Mouse (Mus musculus): ENCODE data around the gene Pitpnm3. TPM values are rescaled to one million over a fixed set of nuclear protein-coding genes. Genes with fewer than 3 reads are reported as not detected.

The Pitpnm3 gene
- polyA plus RNA-seq, 1 experiment from 2014 or later: 0.05 TPM

DNA sequence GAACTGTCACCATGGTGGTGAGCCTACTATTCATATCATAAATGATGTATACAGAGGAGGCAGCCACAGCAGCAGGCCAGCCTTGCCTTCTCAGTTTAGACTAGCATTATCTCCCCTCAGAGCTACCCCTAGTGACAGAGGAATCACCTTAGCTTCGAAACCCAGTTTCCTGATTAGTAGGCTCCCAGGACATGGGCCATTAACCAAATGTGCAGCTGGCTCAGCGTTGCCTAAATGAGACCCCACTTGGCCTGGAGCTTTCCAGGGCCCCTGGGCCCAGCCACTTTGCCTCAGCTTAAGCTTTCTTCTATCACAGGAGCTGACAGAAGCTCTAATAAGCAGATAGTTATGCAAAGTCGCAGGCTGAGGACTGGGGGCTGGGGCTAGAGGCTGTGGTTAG lies 39.6 kb downstream of the Pitpnm3 start:
- no peak for DNase-seq (ENCODE audit: low spot score)

DNA sequence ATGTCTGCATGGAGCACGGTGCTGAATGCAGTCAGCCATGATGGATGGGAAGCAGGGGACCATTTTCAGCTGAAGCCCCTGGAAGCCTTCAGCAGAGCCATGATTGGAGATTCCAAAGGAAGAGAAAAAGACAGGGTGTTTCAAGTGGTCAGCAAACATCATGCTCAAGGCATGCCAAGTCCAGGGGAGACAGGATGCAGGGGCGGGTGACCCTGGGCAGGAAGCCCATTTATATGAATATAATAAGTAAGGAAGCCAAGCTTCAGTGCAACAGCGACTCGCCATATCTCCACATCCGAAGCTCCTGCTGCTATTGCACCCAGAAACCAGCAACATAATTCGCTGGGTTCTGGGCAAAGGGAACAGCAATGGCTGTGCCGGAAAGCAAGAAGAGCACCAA lies 41.1 kb downstream of the Pitpnm3 start:
- DNase-seq (ENCODE audit: low spot score): no peak

DNA sequence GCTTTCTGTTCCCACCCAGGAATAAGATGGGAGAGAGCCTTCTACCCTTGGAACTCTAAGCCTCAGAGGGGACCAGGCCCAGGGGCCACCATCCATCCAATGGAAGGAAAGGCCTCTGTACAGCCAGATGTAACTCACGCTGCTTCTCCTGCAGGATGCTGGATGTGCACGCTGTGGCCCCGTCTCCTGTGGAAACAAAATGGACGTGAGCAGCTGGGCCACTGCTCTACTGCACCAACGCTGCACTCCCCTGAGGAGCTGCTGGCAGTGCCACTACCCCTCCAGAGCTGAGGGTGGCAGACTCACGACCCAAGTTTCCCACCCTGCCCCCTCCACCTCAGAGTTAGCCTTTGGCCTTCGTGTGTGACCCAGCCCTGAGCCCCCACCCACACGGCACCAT lies 43.2 kb downstream of the Pitpnm3 start:
- no peak for DNase-seq (ENCODE audit: low spot score)

DNA sequence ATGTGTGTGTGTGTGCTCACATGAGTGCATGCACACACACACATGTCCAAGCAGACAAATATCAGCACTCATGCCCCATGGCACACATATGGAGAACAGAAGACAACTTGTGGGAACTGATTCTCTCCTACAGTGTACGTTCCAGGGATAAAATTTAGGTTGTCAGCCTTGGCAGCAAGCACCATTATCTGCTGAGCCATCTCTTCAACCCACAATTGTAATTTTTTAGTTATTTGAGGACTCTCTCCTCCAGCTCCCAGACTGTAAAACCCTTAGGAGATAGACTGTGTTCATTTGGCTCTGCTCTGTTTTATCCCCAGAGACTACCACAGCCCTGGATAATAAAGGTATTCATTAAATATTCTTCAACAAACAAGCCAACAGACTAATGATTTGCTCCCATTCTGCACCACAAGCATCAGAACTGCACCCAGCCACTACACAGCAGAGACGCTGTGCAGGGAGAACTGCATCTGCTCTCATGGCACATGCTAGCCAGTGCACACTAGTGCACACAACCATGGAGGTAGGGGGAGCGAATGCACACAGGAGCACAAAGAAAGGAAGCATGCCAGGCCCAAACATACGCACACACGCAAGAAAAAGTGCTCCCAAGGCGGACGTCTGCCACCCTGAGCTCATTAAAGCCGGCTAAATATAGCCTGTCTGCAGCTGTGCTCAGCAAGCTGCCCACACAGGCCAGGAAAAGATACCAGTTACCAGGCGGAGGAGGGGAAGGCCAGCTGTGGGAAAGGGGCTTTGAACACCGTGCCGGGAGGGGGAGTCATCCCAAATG lies 49.1 kb downstream of the Pitpnm3 start:
- DNase-seq (ENCODE audit: low spot score): no peak

DNA sequence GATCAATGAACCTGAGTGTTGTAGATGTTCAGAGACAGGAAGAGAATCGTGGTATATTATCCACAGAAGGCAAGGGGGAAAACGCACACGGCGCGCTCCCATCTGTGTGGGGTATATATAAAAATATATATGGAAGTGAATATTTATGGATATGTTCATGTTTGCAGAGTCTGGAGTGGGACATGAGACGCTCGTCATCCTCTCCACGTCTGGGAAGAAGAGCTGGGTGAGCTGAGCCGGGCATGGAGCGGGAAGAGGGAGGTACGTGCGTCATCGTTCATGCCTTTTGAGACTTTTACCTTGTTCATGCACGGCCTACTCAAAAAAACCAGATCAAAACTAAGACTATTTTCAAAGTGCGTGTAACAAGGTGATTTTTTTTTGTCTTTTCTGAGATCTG lies 51.2 kb downstream of the Pitpnm3 start:
- no peak for DNase-seq (ENCODE audit: low spot score)

DNA sequence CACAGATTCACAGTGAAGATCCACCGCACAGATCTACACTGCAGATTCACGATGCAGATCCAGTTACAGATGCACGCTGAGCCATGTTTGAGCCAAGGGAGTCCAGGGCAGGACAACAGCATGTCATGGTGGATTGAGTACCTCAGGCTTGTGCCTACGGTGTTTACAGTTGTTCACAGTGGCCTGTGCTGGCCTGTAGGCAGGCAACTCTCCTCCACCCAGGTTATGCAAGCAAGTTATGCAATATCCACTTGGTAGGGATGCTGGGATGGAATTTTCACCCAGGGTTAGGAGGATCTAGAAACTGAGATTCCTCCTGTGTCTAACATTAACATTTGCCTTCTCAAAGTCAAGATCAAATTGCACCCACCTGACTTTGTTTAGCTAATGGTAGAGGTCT lies 53.0 kb downstream of the Pitpnm3 start:
- DNase-seq (ENCODE audit: low spot score): no peak

DNA sequence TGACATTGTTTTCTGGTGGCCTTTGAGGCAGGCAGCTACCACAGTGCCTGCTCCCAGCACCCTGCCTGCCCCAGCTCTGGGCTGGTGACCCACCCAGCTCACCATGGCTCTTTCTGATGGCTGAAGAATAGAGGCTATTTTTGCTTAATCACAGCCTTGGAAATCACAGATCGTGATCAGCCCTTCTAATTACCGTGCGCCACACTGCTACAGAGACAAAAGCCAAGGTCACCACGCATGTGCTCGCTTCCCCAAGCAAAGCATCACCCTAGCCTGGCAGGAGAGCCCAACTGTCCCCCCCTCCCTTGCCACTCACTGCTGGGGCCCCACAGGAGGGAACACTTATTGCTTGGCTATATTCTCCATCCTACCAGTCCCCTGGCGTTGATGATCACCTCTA lies 55.1 kb downstream of the Pitpnm3 start:
- no peak for DNase-seq (ENCODE audit: low spot score)

DNA sequence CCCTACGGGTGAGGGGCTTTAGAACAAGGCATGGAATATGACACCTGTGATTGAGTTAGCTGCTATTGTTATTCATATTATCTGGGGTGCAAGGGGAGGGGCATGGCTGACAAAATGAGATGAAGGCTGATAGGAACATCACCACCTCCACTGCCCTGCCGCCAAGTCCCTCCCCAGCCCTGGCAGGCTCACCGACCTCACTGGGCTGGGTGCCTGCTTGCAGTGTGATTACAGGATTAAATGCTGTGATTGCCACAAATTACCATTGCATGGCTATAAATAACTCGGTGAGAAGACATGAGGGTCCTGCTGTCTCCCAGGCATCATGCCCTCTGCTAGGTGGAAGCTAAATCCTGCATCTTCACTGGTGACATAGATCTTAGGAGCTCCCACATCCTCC lies 56.9 kb downstream of the Pitpnm3 start:
- no peak for DNase-seq (ENCODE audit: low spot score)

DNA sequence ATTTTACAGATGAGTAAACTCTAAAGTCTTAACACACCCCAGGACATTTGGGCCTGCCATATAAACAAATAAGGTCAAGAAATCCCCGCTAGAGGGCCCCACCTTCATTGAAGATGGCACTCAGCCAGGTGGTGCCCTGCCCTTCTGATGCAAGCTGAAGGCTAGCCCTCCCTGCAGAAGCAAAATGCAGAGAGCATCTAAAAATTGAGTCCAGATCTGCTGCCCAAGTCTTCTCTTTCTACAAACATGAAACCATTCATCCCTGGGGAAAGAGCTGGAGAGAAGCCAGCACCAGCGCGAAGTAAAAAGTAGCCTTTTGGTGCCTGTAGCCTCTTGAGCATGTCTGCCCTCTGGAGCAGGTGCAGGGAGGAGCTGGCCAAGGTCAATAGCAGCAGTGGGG lies 57.5 kb downstream of the Pitpnm3 start:
- no peak for DNase-seq (ENCODE audit: low spot score)

DNA sequence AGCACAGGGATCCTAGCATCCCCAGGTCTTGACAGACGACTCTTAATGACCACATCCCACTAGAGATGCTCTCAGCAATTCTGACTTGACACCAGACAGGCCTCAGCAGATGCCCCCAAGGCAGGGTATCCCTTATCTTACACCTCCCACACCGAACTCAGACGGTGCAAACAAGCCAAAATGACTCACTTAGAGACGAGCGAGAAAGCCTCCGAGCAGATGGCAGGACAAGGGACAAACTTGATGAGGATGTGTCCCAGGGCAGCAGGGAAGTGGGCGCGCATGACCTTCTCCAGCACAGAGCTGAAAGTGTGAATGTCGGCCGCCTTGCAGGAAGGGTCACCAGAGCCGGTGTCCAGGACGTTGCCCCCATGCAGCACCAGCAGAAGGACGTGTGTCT lies 61.3 kb downstream of the Pitpnm3 start:
- no peak for DNase-seq (ENCODE audit: low spot score)

DNA sequence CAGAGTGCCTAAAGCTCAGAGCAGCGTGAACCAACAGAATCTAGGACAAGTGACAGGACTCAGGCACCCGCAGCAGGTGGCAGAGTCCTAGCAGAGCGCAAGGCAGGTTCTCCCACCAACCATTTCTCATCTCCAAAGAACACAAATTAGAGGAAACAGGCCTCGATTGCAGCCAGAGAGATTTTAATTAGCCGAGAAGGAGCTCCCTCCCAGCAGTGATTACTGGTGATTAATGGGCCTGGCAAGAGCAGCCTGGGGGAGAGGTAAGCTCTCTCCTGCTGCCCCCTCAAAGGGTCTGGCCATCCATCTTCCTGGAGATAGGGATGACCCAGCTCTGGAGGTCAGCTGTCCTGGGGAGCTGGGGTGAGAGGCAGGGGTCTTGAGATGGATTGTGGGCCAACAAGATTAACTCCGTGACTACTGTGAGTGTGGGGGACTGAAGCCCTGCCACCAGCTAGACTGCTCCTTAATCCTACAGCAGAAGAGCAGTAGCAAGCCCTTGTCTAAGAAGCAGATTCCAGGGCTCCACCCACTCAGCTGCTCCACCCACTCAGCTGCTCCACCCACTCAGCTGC lies 63.2 kb downstream of the Pitpnm3 start:
- DNase-seq (ENCODE audit: low spot score): no peak

DNA sequence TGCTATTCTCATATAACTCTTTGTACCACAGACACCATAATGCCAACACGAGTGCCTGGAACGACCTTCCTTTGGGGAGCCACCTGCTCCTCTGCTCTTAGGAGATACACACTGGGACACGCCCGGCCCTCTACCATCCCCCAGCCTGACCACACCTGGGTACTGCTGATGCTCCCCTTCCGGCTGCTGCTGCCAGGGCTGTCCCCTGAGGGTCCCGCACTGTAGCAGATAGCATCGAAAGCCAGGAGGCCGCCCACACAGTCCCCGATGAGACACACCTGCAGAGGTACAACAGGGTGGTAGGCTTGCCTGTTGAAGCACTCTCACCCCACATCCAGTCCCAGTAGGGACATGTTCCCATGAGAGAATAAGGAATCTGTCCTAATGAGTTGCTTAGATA lies 64.8 kb downstream of the Pitpnm3 start:
- DNase-seq (ENCODE audit: low spot score): no peak

DNA sequence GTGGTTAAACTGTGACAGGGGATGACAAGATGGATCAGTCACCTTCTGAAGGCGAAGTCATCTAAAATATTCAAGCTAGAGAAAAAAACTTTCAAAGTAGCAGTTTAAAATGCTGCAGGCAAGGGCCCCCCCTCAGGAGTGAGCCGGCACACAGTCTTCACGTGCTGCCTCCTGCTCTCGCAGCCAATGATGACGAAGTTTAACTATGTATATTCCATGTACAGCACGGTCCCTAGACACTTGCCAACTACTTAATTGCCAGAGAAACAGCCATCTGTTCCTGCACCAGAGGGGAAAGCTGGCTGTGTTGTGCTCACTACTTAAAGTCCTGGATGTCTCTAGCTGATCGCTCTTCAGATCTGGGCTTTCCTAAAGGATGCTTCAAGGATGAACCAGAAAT lies 67.6 kb downstream of the Pitpnm3 start:
- DNase-seq (ENCODE audit: low spot score): no peak

DNA sequence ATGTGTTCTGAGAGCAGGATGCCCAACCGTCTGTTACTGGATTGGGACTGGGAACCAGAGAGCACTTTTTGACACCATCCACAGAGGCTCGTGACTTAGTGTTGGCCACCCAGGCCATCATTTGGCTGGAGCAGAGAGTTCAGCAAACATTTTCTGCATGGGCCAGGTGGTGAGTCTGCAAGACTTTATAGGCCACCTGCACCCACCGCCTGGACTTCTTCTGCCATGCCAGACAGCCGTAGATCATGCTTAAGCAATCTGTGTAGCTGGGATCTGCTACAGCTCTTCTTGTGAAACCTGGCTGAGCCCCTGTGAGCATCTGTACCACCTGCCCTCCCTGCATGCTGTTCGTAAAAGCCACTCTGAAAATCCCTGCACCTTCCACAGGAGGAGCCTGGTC lies 68.3 kb downstream of the Pitpnm3 start:
- no peak for DNase-seq (ENCODE audit: low spot score)

DNA sequence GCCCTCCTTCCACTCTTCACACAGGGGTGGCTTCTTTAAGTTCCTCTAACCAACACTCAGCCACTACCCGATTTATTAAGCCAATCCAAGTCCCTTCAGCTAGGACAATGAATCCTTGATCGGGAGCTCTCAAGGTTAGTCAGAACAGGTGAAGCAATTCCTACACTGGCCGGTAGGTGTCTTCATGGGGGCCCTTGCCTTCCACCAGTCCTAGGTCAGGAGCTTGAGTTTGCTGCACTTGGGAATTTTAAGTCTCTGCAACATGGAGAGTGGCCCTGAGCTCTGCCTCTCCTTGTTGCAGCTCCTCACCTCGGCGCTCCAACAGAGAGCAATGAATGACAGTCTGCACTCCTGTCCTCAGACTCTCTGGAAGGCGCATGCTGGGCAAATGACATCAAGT lies 69.2 kb downstream of the Pitpnm3 start:
- peak; percentile 8 for DNase-seq (ENCODE audit: low spot score)

DNA sequence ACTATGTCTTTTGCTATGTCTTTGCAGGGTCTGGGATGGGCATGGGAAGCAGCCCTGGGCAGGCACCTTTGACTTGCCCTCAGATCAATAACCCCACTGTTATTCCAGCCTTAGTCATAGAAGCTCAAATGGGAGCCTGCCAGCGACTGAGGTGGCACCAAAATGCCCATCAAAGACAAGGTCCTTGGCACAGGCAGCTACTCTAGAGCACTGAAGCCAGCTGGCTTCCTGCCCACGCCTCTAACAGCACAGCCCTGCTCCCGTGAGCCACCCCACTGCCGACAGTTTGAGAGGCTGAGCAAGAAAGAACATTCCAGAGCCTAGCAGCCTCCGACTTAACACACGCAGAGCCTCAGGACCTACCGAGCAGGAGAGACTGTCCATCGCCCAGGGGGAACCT lies 70.5 kb downstream of the Pitpnm3 start:
- DNase-seq (ENCODE audit: low spot score): no peak

DNA sequence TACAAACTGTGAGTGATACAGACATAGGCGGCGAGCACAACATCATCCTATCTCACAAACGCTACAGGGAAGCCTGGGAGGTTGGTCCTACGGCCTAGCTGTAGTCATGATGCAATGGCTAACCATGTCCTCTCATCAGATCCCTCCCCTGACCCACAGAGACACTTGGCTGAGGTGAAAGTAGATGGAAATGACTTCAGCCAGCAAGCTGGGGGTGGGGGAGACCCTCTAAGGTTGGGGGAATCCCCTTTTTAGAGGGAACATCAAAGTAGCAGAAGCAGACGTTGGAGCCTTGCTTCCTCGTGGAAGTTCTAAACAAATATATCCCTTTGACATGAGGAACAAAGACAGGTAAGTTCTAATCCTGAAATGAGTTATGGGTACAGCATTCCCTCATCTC lies 71.2 kb downstream of the Pitpnm3 start:
- DNase-seq (ENCODE audit: low spot score): no peak

DNA sequence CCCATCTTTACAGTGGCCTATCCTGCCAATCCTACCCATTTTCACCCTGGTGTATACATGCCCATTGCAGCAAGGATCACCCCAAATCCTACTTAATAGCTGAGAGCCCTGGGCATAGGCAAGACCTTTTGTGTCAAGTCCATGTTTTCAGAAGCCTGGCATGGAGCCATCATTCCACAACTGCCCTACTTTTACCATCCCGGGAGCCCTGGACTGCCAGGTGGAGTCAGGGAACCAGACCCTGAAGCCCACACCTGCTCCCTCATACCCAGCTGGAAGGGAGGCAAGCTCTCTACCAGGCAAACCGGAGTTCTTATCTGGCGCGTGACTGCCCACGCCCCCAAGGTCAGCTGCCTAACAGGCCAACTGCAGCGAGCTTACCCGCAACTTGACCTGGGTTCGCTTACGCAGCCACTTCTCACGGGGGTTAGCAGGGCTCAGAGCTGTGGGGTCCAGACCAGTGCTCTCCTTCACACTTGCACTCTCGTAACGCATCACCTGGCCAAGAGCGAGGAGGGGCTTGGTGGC lies 74.4 kb downstream of the Pitpnm3 start:
- DNase-seq (ENCODE audit: low spot score): no peak

DNA sequence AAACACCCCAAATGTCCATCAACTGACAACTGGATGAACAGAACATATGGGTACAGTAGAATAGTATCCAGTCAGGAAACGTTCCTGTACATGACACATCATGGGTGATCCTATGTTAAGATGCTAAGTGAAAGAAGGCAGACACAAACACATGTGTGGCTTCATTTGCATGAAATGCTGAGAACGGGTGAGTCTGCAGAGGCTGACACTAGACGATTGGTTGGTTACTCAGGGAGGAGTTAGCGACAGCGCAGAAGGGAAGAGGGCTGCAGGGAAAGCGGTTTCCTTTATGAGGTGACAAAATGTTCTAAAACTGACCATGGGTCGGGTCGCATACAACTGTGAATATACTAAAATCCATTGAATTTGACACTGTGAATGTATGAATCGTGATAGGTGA lies 75.2 kb downstream of the Pitpnm3 start:
- DNase-seq (ENCODE audit: low spot score): no peak

DNA sequence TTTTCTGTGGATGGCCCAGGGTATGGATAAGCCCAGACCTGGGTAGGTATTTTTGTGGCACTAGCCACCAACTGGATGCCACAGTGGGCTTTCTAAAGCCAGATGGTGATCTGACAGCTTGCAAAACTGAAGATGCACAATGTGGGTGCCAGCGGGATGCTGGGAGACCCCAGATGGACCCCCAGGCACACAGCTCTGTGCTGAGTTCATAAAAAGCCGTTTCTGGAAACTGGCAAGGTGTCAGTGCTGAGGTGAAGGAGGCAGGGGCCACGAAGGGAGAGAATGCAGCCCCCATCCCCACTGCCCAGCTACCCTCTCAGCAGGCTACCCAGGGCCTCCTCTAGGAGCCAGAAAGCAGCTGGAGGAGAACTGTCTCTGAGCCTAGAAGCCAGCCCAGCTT lies 78.4 kb downstream of the Pitpnm3 start:
- no peak for DNase-seq (ENCODE audit: low spot score)

DNA sequence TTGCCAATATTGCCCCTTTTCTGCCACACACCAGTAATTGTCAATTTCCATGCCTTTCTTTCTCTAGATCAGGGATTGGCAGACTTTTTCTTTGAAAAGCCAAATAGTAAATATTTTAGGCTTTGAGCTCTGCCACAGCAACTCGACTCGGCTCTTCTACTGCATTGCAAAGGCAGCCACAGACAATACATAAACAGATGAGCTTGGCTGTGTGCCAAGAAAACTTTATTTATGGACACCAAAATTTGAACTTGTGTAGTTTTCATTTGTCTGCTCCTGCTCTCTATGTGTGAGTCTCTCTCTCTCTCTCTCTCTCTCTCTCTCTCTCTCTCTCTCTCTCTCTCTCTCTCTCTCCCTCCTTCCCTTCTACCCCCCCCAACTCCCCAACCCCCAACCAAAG lies 80.4 kb downstream of the Pitpnm3 start:
- DNase-seq (ENCODE audit: low spot score): no peak

DNA sequence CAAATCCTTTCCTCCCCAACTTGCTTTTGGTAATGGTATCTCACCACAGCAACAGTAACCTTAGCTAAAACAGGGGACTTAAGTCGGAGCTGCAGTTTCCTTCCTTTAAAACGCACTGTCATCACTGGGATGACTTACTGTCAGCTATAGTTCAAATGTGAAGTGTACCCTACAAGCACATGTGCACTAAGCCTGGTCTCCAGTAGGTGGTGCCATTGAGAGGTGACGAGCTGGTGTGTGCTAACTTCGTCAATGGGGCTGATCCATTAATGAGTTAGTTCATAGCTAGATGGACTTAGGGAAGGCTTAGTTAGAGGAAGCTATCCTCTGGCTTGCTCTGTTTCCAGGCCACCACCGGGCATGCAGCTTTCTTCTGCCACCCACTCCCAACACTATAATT lies 82.9 kb downstream of the Pitpnm3 start:
- peak; percentile 66 for DNase-seq (ENCODE audit: low spot score)

DNA sequence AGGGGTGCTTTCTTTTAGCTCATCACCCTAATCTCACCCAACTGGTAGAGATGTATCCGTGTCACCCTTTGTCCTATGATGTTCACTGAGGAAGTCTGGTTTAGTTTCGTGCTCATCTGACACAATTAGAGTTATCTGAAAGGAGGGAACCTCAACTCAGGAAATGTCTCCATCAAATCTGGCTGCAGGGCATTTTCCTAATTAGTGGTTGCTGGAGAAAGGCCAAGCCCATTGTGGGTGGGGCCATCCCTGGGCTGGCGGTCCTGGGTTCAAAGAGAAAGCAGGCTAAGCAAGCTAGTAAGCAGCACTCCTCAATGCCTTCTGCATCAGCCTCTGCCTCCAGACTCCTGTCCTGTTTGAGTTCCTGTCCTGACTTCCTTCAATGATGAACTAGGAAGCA lies 83.4 kb downstream of the Pitpnm3 start:
- no peak for DNase-seq (ENCODE audit: low spot score)
